Mouse (Mus musculus) ES-CJ7 (cell line): ENCODE data around the gene Shisa2.
A peak's percentile ranks its signal among the peaks of the same experiment; 100 is the strongest.
"Not testable (repeated sequence)": the region's sequence is repeated elsewhere in the genome, so short reads cannot be mapped to it uniquely, and the experiment has no call there.

Experiments
- DNase-seq: peaks from one replicate; pipeline ENCODE4 v3.0.0; 2011; ENCODE audit warnings: low read depth, low spot score

Gene Shisa2

DNA sequence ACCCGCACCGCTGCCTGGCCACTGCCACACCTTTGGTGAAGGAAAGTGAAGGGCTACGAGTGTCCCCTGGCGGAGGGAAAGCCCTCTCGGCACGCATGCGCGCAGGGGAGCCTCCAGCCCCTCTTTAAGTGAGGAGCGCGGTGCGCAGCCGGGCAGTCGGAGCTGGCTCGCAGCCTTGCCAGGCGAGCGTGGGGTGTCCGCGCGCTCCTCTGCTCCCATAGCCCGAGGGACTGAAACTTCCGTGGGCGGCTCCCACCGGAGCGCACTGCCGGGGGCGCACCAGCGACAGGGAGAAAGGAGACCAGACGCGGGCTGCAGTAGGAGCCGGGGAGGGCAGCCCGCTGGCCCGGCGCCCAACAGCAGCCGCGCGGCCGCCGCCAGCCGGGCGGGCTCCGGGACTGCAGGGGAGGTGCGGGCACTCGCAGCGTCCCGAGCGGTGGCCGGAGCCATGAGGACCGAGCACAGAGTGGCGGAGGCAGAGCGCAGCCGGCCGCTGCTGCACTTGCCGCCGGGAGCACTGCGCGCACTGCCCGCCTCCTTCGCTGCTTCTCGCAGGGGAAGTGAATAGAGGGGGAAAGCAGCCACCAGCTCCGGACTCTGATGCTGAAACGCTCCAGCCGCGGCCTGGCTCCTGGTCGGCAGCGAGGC, at the start of gene Shisa2:
Shisa2 (plus strand) TSS at position 151 of the 648 bp plus-strand sequence.
- peak; percentile 81 for DNase-seq

DNA sequence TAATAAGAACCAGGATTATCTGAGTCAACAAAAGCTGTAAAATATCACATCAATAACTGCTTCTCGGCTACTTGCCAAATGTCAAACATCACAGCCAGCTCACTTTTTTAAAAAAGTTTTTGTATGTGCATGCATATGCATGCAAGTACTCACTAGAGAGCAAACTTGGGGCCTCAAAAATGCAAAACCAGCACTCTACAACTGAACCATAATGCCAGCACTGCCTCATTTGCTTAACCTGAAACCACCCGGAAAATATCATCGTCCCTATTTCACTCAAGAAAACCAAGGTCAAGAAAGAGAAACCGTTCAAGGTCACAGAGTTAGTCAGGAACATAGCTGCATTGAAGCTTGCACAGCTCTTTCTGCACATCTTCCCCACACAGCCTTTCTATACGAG, 48.7 kb upstream of the Shisa2 start:
- no peak for DNase-seq

DNA sequence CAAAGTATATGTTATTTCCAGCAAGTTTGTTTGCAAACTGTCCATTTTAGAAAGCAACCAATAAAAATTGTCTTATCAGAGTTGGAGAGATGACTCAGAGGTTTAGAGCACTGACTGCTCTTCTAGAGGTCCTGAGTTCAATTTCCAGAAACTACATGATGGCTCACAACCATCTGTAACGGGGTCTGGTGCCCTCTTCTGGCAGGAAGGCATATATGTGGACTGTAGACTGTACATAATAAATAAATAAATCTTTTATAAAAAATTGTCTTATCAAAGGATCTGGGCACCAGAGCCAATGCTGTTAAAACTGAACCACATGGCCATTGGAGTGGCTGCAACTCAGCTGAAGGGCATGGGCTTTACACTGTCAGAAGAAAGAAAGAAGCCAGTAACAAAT, 34.5 kb upstream of the Shisa2 start:
- DNase-seq: peak; percentile 34

DNA sequence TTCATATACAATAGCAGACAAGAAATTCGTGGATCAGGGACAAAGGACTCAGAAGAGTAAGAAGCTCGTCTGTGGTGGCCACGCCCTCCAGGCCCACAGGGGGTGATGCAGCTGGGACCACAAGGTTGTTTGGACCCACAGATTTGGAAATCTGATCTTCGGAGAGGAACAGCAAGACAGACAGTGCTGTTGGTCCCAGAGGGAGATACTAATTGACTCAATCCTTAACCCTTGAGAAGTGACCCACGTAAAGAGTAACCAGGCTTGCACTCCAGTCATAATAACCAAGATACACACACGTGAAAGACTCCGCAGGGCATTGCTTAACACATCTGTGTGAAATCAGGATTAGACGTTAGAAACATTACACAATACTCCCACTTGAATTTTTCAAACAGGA, 33.2 kb upstream of the Shisa2 start:
- peak; percentile 25 for DNase-seq

DNA sequence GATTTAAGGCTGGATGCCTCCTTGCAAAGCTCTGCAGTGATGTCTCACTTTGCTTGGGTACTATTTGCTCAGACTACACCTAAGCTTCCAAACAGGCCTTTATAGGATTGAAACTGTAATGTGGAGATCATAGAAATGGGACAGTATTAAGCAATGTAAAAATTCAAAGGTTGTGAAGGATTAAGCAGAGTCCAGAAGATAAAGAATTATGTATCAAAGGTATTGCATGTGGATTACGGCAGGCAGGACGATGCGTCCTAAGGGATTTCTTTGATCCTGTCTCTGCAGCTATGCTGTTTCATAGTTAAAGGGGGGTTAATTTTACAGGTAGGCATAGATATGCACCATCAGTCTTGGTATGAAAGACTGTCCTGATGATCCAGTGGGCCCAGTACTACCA, 32.5 kb upstream of the Shisa2 start:
- no peak for DNase-seq

DNA sequence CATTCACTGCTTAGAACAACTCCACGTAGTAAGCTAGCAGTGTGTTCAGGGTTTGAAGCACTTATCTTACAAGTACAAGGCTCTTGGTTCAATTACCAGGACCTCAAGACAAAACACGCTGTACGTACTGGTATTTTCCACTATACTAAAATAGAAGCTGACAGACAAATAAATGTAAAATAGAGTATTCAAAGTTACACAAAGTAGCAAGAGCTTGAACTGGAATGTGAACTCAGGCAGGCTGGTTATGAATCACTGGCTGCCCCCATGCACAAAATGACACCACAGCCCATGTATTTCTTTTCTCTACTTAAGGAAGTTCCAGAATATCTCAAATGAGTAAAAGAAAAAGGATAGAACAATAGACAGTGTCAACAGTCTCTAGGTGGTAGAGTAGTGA, 30.1 kb upstream of the Shisa2 start:
- DNase-seq: no peak

DNA sequence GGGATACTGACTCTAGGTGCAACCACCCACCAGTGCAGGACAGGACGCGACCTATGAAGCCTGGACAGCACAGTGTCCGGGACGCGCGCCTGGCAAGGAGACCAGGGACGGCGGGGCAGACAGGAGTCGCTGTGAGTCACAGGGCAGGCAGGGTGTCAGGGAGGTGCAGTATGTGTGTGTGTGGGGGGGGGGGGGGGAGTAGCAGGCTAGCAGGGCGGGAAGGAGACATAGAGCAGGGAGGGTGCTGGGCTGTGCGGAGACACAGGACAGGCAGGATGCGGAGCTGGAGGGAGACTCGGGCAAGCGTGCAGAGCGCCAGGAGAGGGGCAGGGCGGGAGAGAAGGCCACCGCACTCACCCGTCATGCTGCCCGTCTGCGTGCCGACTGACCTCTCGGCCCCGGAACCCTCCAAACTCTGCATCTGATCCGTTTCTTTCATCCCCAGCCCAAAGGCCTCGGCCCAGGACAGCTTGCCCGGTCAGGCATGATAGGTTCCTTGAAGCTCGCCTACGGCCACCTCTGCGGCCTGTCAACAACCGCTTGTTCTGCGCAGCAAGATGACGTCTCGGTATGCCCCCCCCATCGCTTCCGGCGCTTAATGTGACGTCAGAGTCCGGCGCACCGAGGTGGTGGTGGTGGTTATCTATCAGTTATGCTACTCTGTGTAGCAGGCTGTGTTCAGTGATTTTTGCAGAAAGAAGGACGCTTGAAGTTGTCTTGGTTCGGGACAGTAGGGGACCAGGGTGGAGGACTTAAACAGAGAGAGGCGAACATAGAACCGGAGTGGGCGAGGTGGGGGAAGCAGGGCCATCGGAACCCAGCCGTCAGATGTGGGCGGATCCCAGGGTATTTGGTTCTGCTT, 27.5 kb upstream of the Shisa2 start, which contains the start of gene Cdadc1:
Cdadc1 (minus strand) TSS at position 562 of the 862 bp plus-strand sequence.
- peak; percentile 89 for DNase-seq

DNA sequence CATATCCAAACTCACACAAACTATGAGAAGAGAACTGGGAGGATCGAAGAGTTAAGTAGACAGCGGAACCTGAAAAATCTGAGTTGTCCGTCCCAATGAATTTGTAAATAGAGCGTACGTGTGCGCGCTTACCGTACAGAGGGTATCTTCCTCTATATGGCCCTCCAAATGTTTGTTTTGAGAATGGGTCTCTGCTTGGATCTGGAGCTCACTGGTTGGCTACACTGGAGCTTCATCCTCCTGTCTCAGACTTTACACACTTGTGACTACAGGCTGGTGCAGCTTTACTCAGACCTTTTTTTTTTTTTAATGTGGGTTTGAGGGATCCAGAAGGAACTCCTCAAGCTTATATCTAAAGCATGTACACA, 26.9 kb upstream of the Shisa2 start:
- DNase-seq: no peak

DNA sequence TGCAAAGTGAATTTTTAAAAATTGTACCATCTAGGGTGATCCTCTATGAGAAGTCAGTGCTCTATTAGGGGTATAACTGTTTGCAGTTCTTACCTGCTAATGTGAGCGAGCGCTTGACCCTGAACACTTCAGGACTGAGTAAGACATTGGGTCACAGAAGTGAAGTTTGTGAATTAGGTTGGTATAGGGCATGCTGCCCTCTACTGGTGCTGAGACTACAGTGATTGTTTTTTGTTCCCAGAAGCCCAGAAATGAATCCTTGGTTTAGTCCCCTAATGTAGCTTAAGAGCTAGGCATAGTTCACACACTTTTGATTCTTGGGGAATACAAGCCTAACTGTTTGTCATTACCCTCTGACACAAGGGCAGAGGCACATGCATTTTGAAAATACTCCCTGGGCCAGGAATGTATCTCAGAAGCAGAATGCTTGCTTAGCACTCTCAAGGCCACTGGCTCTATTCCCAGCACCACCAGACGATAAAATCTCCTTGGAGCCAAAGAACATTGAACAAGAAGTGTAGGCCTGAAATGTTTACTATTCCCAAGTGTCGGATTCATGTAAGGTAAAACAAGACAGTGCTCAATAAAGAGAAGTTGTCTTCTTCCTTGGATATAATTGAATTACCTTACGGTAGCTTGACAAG, 21.0 kb upstream of the Shisa2 start:
- peak; percentile 52 for DNase-seq

DNA sequence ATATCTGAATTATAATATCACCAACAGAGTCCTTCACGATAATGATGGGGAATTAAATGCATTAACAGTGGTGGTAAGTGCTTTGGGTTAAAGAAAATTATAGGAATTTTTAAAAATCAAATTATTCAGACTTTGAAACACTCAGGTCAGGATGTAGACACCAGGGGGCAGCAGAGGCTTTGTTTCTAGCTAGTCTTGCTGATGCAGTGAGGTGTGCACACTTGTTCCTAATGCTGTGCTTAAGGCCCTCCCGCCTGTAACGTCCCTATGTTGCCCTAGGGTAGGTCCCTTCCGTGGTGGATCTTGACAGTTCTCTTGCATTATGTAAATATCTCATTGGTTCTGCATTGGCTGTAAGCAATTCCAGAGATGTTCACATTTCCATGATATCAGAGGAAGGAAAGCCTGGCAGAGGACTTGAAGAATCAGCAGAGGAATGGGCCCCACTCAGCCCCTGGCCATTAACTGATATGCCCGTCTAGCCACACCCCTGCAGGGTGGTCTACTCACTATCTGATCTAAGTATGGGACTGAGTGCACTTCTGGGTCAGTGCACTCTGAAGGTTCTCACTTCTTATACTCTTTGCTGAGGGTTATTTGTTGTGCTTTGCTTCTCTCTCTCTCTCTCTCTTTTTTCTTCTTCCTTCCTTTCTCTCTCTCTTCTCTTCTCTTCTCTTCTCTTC, 19.3 kb upstream of the Shisa2 start:
- DNase-seq: peak; percentile 67

DNA sequence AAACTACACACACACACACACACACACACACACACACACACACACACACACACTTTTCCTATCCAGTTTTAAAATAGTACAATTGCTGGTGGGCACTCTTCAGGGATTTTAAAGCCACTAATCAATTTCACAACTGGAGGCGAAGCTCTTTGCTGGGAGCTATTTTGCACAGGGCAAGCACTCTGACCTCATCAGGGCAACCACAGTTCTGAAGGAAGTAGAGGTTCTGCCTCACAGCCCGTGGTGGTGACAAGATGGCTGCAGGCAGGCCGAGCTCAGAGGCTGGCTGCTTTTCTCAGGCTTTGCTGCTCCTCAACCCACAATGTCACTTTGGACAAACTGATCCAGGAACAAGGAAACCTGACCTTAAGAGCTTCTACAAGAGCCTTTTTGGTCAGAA, 18.1 kb upstream of the Shisa2 start:
- no peak for DNase-seq

DNA sequence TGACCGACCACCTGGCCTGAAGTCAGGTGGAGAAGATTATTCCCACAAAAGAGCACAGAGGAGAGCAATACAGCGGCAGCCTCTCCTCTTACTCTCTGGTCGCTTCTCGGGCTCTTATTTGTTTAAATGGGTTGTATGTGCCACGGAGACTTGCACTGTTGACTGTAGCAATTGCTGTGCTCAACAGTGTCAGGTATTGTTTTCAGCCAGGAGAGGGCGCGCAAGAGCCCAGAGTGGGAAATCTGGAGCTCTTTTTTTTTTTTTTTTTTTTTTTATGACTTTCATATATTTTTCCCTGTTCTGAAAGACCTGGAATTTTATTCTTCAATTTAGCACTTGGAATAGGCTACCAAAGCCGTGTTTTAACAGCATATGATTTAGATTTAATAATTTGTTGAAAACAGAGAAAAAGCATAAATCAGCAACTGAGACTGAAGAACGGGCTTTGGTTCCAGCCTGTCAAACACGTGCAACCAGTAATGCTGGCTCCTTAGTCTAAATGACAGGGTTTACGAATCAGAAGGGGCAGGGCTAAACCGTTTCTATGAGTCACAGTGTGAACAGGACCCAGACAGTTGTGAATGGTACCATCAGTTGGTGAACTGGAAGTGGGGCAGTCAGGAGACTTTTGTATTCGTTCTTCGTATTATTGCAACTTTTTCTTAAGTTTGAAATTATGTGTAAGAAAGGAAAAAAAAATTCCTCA, 12.0 kb upstream of the Shisa2 start:
- peak; percentile 67 for DNase-seq

DNA sequence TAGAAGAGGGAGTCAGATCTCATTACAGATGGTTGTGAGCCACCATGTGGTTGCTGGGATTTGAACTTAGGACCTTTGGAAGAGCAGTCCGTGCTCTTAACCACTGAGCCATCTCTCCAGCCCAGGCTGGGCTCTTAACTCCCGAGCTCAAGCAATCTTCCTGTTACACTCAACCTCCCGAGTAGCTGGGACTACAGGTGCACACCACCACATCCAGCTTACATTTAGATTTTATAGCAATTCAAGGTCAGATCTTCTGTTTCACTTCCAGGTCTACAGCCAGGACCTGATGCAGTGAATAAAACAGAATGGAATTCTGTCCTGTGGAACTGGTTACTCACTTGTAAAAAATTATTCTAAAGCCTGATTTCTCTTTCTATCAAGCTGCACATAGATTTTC, 11.0 kb upstream of the Shisa2 start:
- not testable (repeated sequence) for DNase-seq

DNA sequence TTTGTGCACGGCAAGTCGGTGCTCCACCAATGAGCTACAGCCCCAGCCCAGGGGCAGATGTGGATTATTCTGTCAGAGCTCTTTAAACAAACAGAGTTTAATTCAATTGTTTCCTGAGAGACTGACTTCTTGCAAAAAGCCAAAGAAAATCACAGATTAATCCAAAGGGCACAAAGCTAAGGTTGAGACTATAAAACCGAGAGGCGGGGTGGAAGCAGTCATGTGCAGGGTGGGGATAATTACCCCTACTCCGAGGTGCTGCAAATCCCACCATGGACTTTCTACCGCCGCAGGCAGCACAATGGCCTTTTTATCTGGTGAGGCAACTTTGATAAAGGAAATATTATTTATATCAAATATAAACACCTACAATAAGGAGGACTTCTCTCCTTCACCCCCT, 8.3 kb upstream of the Shisa2 start:
- no peak for DNase-seq

DNA sequence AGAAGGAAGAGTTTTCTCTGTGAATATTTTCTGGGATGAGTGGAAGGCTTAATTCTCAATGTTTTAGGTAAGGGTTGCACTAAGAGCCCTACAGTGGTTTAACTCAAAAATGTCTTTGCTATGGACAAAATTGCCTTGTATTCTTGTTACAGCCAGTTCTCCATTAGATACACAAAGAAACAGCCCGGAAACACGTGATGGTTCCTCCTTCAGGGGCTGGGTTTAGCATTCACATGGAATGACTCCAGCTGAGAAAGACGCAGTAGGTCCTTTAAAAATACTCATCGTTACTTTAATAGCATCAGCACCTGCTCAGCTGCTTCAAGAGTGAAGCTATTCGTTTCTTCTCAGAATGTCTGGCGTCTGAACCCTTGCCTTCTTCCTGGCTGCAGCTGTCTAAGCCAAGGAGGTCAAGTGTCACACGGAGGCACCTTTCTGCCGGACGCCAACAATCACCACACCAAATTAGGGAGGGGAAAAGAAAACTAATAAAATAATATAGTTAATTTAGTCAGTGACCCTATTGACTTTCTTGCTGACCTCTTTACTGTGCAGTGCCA, 702 bp upstream of the Shisa2 start:
- DNase-seq: peak; percentile 54

DNA sequence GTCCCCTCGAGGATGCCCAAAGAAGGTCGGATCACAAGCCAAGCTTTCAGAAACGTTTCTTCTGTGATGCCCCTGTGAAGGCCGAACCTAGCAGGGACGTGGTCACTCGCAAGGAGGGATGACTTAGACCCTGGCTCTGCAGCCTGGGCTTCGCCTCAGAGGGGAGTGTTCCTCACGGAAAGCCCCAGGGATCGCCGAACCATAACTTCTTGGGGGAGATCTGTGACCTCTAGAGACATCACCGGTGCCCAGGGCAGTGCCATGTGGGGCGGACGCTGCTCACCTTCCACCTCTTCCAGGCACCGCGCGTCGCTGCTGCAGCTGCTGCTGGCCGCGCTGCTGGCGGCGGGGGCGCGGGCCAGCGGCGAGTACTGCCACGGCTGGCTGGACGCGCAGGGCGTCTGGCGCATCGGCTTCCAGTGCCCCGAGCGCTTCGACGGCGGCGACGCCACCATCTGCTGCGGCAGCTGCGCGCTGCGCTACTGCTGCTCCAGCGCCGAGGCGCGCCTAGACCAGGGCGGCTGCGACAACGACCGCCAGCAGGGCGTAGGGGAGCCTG, 777 bp downstream of the Shisa2 start:
- no peak for DNase-seq

DNA sequence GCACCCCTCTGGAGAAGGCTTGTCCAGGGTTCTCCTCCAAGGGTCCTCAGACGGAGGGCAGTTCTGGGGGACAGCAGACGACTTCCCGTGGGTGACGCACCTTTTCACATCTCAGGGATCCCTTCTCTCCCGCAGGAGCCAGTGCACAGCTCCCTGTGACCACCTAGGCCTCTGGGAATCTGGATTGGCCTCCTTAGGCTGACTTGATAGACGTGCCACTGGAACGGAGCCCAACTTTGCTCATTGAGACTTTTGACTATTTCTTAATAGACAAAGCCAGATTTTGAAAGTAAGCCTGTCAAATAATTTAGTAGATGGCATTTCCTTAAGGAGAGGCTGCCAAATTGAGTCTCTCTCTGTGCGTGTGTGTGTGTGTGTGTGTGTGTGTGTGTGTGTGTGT, 1.6 kb downstream of the Shisa2 start:
- no peak for DNase-seq

DNA sequence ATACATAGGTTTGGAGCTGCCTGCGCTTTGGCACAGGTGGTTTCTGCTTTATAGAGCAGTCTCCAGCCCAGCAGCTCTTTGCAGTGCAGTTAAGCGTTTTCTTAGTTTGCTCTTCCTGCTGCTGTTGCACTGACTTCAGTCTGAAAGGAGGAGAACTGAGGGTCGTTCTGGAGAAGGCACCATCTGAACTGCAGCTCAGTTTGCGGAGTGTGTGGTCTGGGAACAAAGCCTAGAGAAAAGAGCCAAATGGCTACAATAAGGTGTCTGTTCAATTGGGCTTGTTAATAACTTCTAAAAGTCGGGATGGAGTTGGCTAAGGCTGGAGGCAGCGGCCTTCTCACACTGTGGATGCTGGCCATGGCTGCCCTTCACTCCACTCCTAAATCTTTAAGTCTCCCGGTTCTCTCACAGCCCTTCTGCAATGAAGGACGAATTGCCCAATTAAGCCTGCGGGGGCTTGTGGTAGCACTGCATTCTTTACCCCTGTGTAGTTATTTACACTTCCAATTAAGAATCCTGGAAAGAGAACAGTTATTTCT, 2.1 kb downstream of the Shisa2 start:
- no peak for DNase-seq

DNA sequence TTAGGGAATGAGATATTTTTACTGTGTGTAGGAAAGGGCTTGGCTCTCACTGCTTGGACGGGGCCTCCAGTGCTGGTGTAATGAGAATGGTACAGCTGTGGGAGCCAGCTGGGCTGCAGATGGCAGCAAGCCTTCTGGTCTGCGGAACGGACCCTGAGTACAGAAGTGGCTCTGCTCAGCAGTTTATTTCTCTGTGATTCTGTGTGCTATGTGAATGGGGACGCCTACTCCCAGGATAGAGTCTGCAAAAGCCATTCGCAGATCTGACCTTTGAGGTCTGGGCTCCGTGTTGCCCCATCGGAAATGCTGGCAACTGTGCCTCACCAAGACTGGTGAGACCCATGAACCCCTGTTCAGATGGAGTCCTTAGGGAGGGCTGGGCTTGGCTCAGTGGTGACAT, 2.7 kb downstream of the Shisa2 start:
- DNase-seq: no peak

DNA sequence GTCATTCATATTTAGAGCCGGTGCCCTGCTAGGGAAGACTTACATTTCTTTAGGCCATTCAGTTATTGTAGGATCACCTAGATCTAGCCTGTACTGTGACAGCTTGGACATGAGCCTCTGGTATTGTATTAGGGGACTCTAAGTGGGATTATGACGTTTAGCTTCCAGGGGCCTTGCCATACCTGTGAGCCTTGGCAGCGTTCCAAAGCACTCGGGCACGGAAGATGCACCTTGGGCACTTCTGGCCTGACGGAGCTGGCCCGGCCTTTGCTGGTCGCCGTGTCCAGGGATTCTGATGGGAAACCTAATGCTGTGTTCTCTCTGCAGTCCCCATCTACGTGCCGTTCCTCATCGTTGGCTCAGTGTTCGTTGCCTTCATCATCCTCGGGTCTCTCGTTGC, 4.2 kb downstream of the Shisa2 start:
- DNase-seq: no peak

DNA sequence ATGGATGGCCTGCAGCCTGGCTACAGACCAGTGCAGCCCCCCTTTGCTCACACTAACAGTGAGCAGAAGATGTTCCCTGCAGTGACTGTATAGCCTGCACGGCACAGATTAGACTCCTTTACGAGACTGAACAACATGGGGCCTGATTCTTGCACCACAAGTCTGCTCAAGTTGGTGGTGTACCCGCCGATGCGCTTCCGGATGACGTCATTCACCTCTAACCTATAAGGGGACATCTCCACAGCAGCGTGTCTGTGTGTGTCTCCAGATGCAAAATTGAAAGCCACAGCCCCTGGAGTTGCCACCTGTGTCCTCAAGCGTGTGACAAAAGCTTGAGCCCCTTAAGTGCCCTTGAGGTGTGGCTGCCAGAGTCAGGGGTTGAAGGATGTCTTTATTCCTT, 5.0 kb downstream of the Shisa2 start:
- no peak for DNase-seq
